Mouse (Mus musculus) testis, adult 2 months (tissue): Measurements from ENCODE around the gene Olfr470. TPM values are rescaled to one million over a fixed set of nuclear protein-coding genes. Genes with fewer than 3 reads are reported as not detected.
"Not testable (repeated sequence)": the region's sequence is repeated elsewhere in the genome, so short reads cannot be mapped to it uniquely, and the experiment has no call there.

Source experiments
- H3K27ac ChIP-seq: fragments of 200-500 bp; 2 replicates; pipeline ENCODE4 v1.5.1; 2012; ENCODE audit warnings: low read depth, low read length; ENCODE audit not compliant: control insufficient read depth, insufficient read depth
- H3K27me3 ChIP-seq: fragments of 200-500 bp; 2 replicates; pipeline ENCODE4 v1.6.1; 2012; ENCODE audit warnings: mild to moderate bottlenecking, low read length, moderate library complexity; ENCODE audit not compliant: control insufficient read depth, insufficient read depth
- H3K36me3 ChIP-seq: fragments of 200-500 bp; 2 replicates; pipeline ENCODE4 v1.6.1; 2012; ENCODE audit warnings: mild to moderate bottlenecking, low read length; ENCODE audit not compliant: control insufficient read depth, insufficient read depth
- H3K4me1 ChIP-seq: fragments of 200-500 bp; 2 replicates; pipeline ENCODE4 v1.6.1; 2012; ENCODE audit warnings: low read length; ENCODE audit not compliant: control insufficient read depth, insufficient read depth
- H3K4me3 ChIP-seq: fragments of 200-500 bp; 2 replicates; pipeline ENCODE4 v1.5.1; 2012; ENCODE audit warnings: low read depth, mild to moderate bottlenecking, low read length, moderate library complexity, mixed read lengths; ENCODE audit not compliant: control insufficient read depth
- CTCF ChIP-seq: fragments of 200-500 bp; IDR thresholded peaks from 2 replicates; pipeline ENCODE4 v1.5.1; 2012; ENCODE audit warnings: low read depth, mild to moderate bottlenecking, inconsistent platforms, low read length, moderate library complexity; ENCODE audit not compliant: control insufficient read depth, insufficient read depth, insufficient replicate concordance
- POLR2A ChIP-seq: fragments of 200-500 bp; IDR thresholded peaks from 2 replicates; pipeline ENCODE4 v1.6.1; 2012; ENCODE audit warnings: low read depth, mild to moderate bottlenecking, inconsistent platforms, low read length, moderate library complexity; ENCODE audit not compliant: control insufficient read depth
- polyA plus RNA-seq: library from polyadenylated mRNA; depleted of rRNA; stranded (reverse); fragments of >200 nt; gene quantifications from 2 replicates; pipeline ENCODE4 v1.2.3, GENCODE M21; 2012; rRNA removed

The Olfr470 gene
- polyA plus RNA-seq = not detected in 2 replicates

- not testable (repeated sequence) for H3K4me1 ChIP-seq, H3K36me3 ChIP-seq, H3K4me3 ChIP-seq, H3K27ac ChIP-seq, H3K27me3 ChIP-seq
Observed at GRCm38 (mm10) chr7:107847390-107847789, at the start of gene Olfr470. Gene Olfr470, minus strand, starts transcription at chr7:107847490.

- Histone ChIP-seq H3K27me3 (no peaks in the 10 kb centered on the region), H3K36me3 (no peaks in the 10 kb centered on the region), H3K4me3 (no peak overlapping the region), H3K4me1 (no peaks in the 10 kb centered on the region), H3K27ac (no peak overlapping the region)
- no peak for TF ChIP-seq CTCF
- no peak for TF ChIP-seq POLR2A
Observed at GRCm38 (mm10) chr7:107841719-107842118, 5.6 kb downstream of the Olfr470 start.

- not testable (repeated sequence) for H3K4me1 ChIP-seq, H3K4me3 ChIP-seq, H3K27ac ChIP-seq, H3K27me3 ChIP-seq, H3K36me3 ChIP-seq
Observed at GRCm38 (mm10) chr7:107825441-107825840, 21.8 kb downstream of the Olfr470 start, which contains the start of gene Olfr469. Gene Olfr469, minus strand, starts transcription at chr7:107825541.

GRCm38 (mm10) chr7:107823867-107824266, 23.4 kb downstream of the Olfr470 start:
- not testable (repeated sequence) for H3K27me3 ChIP-seq, H3K36me3 ChIP-seq, H3K4me3 ChIP-seq

GRCm38 (mm10) chr7:107819442-107819841, 27.8 kb downstream of the Olfr470 start:
- H3K27ac ChIP-seq = no peak overlapping the region
- H3K27me3 ChIP-seq = no peaks in the 10 kb centered on the region
- H3K4me1 ChIP-seq = no peaks in the 10 kb centered on the region
- H3K36me3 ChIP-seq = no peaks in the 10 kb centered on the region
- H3K4me3 ChIP-seq = no peak overlapping the region
- no peak for TF ChIP-seq CTCF
- TF ChIP-seq POLR2A = no peak

More at GRCm38 (mm10) chr7:107823867-107824266, 23.4 kb downstream of the Olfr470 start:
- H3K4me1 ChIP-seq, H3K27ac ChIP-seq: not testable (repeated sequence)

GRCm38 (mm10) chr7:107811963-107812362, 35.3 kb downstream of the Olfr470 start, which contains the start of gene Olfr467:
Gene Olfr467, plus strand, starts transcription at chr7:107812263.
- no peaks in the 10 kb centered on the region for H3K4me1 ChIP-seq
- no peaks in the 10 kb centered on the region for H3K27me3 ChIP-seq
- no peak within 1 kb of the TSS for H3K27ac ChIP-seq
- TF ChIP-seq CTCF (no peak), POLR2A (no peak)
- no peak within 1 kb of the TSS for H3K4me3 ChIP-seq
- H3K36me3 ChIP-seq = no peaks in the 10 kb centered on the region

GRCm38 (mm10) chr7:107802138-107802537, 45.2 kb downstream of the Olfr470 start:
- H3K4me3 ChIP-seq = no peak overlapping the region
- no peak overlapping the region for H3K27ac ChIP-seq
- no peaks in the 10 kb centered on the region for H3K4me1 ChIP-seq
- H3K36me3 ChIP-seq = no peaks in the 10 kb centered on the region
- TF ChIP-seq POLR2A (no peak), CTCF (no peak)
- H3K27me3 ChIP-seq = no peaks in the 10 kb centered on the region

GRCm38 (mm10) chr7:107801108-107801507, 46.2 kb downstream of the Olfr470 start, which contains the start of gene Ovch2:
Gene Ovch2, minus strand, starts transcription at chr7:107801208.
- no peaks in the 10 kb centered on the region for H3K36me3 ChIP-seq
- no peak for TF ChIP-seq CTCF
- no peak for TF ChIP-seq POLR2A
- H3K27me3 ChIP-seq = no peaks in the 10 kb centered on the region
- no peak within 1 kb of the TSS for H3K4me3 ChIP-seq
- no peaks in the 10 kb centered on the region for H3K4me1 ChIP-seq
- no peak within 1 kb of the TSS for H3K27ac ChIP-seq
